Mouse (Mus musculus) hindbrain, embryonic 11.5 days (tissue): ENCODE measurements around the gene Nxt2. TPM values are rescaled to one million over a fixed set of nuclear protein-coding genes. Genes with fewer than 3 reads are reported as not detected.

ENCODE experiments used
- ATAC-seq: fragments of 200-750 bp; cut with Nextera tagmentation; 2 replicates; pipeline ENCODE4 v1.8.0; 2017; ENCODE audit warnings: mild to moderate bottlenecking, moderate TSS enrichment, moderate library complexity; ENCODE audit not compliant: low FRiP score
- DNase-seq: peaks from one replicate; pipeline ENCODE4 v3.0.0-alpha.2; 2015; ENCODE audit warnings: low spot score
- H3K27ac ChIP-seq: fragments of 300-500 bp; sonication (generic); 2 replicates; pipeline ENCODE4 v1.5.1; 2014; ENCODE audit warnings: mild to moderate bottlenecking, low read depth, low read length
- H3K27me3 ChIP-seq: fragments of 300-500 bp; sonication (generic); 2 replicates; pipeline ENCODE4 v1.6.1; 2014; ENCODE audit warnings: mild to moderate bottlenecking, low read length, moderate library complexity, mixed read lengths; ENCODE audit not compliant: control insufficient read depth, insufficient read depth
- H3K36me3 ChIP-seq: fragments of 300-500 bp; sonication (generic); 2 replicates; pipeline ENCODE4 v1.6.1; 2014; ENCODE audit warnings: mild to moderate bottlenecking, low read length, moderate library complexity, mixed read lengths; ENCODE audit not compliant: control insufficient read depth, insufficient read depth
- H3K4me1 ChIP-seq: fragments of 300-500 bp; sonication (generic); replicated peaks from 2 replicates; pipeline ENCODE4 v1.6.1; 2014; ENCODE audit warnings: low read length, mixed read lengths; ENCODE audit not compliant: control insufficient read depth, insufficient read depth
- H3K4me2 ChIP-seq: fragments of 300-500 bp; sonication (generic); replicated peaks from 2 replicates; pipeline ENCODE4 v1.6.1; 2014; ENCODE audit warnings: mild to moderate bottlenecking, low read depth, low read length
- H3K4me3 ChIP-seq: fragments of 300-500 bp; sonication (generic); 2 replicates; pipeline ENCODE4 v1.5.1; 2014; ENCODE audit warnings: low read depth, low read length
- H3K9ac ChIP-seq: fragments of 300-500 bp; sonication (generic); 2 replicates; pipeline ENCODE4 v1.6.1; 2014; ENCODE audit warnings: low read depth, low read length
- H3K9me3 ChIP-seq: fragments of 300-500 bp; sonication (generic); 2 replicates; pipeline ENCODE4 v1.6.1; 2016; ENCODE audit warnings: low read length; ENCODE audit not compliant: control insufficient read depth
- WGBS: fragments of 180-500 bp; shearing (Covaris S2); extraction: QIAGEN DNeasy Blood & Tissue Kit; methylation state at CpG from one replicate; pipeline ENCODE4 v1.1.7; 2014; 5-methylcytosine and 5-hydroxymethylcytosine counted together
- polyA plus RNA-seq: library from polyadenylated mRNA; unstranded; fragments of >200 nt; fragmentation: Nextera tagmentation; extraction: Ambion mirVana; gene quantifications from 2 replicates; pipeline ENCODE4 v1.2.1, GENCODE M21; 2014

Nxt2 gene
- 12.8 and 13.0 TPM in 2 replicates for polyA plus RNA-seq

GRCm38 (mm10) chrX:142226542-142226941, at the start of gene Nxt2:
Nxt2 (plus strand) TSS chrX:142226770.
- no peaks in the 10 kb centered on the region for H3K4me1 ChIP-seq
- WGBS, result 93% methylated on average over 13 of the region's 14 CpGs
- H3K4me2 ChIP-seq, result peak within 1 kb of the TSS; percentile 29; the same call in 1 of the 2 replicates
- H3K27me3 ChIP-seq, result no peaks in the 10 kb centered on the region
- DNase-seq (no peak), ATAC-seq (no peak)
- no peaks in the 10 kb centered on the region for H3K9me3 ChIP-seq
- no peaks in the 10 kb centered on the region for H3K36me3 ChIP-seq
- H3K4me3 ChIP-seq, result peak within 1 kb of the TSS; percentile 38
- no peak within 1 kb of the TSS for H3K9ac ChIP-seq
- no peak within 1 kb of the TSS for H3K27ac ChIP-seq

GRCm38 (mm10) chrX:142176981-142177380, 49.6 kb upstream of the Nxt2 start:
- no peak overlapping the region for H3K4me3 ChIP-seq
- H3K9ac ChIP-seq, result no peak overlapping the region
- no peaks in the 10 kb centered on the region for H3K4me1 ChIP-seq
- DNase-seq (no peak), ATAC-seq (no peak)
- no peaks in the 10 kb centered on the region for H3K36me3 ChIP-seq
- peaks cover 2% of the 10 kb centered on the region; the same call in 1 of the 2 replicates for H3K27me3 ChIP-seq
- no peaks in the 10 kb centered on the region for H3K9me3 ChIP-seq
- H3K27ac ChIP-seq, result no peak overlapping the region
- no peak overlapping the region for H3K4me2 ChIP-seq

GRCm38 (mm10) chrX:142182026-142182425, 44.5 kb upstream of the Nxt2 start:
- H3K4me1 ChIP-seq, result no peaks in the 10 kb centered on the region
- no peaks in the 10 kb centered on the region for H3K9me3 ChIP-seq
- H3K4me3 ChIP-seq, result no peak overlapping the region
- H3K27ac ChIP-seq, result no peak overlapping the region
- peaks cover 2% of the 10 kb centered on the region; the same call in 1 of the 2 replicates for H3K27me3 ChIP-seq
- ATAC-seq (no peak), DNase-seq (no peak)
- H3K9ac ChIP-seq, result no peak overlapping the region
- 75% methylated on average over 2 of the region's 2 CpGs for WGBS
- H3K4me2 ChIP-seq, result no peak overlapping the region
- H3K36me3 ChIP-seq, result no peaks in the 10 kb centered on the region

GRCm38 (mm10) chrX:142189023-142189703, 37.4 kb upstream of the Nxt2 start:
- no peak overlapping the region for H3K9ac ChIP-seq
- peak; percentile 75 for ATAC-seq
- peak; percentile 65 for DNase-seq
- no peaks in the 10 kb centered on the region for H3K9me3 ChIP-seq
- no peak overlapping the region for H3K4me3 ChIP-seq
- no peak overlapping the region for H3K27ac ChIP-seq
- no peaks in the 10 kb centered on the region for H3K27me3 ChIP-seq
- no peaks in the 10 kb centered on the region for H3K4me1 ChIP-seq
- H3K4me2 ChIP-seq, result no peak overlapping the region; the same call in 1 of the 2 replicates
- H3K36me3 ChIP-seq, result no peaks in the 10 kb centered on the region
- 36% methylated on average over 22 of the region's 22 CpGs for WGBS

- no peak overlapping the region for H3K4me2 ChIP-seq
- no peak for ATAC-seq
- H3K27me3 ChIP-seq, result no peaks in the 10 kb centered on the region
- DNase-seq, result no peak
- H3K27ac ChIP-seq, result no peak overlapping the region
- no peaks in the 10 kb centered on the region for H3K9me3 ChIP-seq
- WGBS, result 82% methylated on average over 2 of the region's 2 CpGs
- no peaks in the 10 kb centered on the region for H3K4me1 ChIP-seq
- no peak overlapping the region for H3K4me3 ChIP-seq
- H3K9ac ChIP-seq, result no peak overlapping the region
- H3K36me3 ChIP-seq, result no peaks in the 10 kb centered on the region
These were observed 36.2 kb upstream of the Nxt2 start for GRCm38 (mm10) chrX:142190355-142190754.

- H3K4me2 ChIP-seq, result no peak overlapping the region
- no peaks in the 10 kb centered on the region for H3K27me3 ChIP-seq
- DNase-seq (no peak), ATAC-seq (no peak)
- H3K9me3 ChIP-seq, result no peaks in the 10 kb centered on the region
- no peaks in the 10 kb centered on the region for H3K4me1 ChIP-seq
- no peak overlapping the region for H3K27ac ChIP-seq
- no peaks in the 10 kb centered on the region for H3K36me3 ChIP-seq
- H3K9ac ChIP-seq, result no peak overlapping the region
- 74% methylated on average over 6 of the region's 6 CpGs for WGBS
- no peak overlapping the region for H3K4me3 ChIP-seq
These were observed 32.1 kb upstream of the Nxt2 start for GRCm38 (mm10) chrX:142194420-142194819.

- no peaks in the 10 kb centered on the region for H3K27me3 ChIP-seq
These were observed 31.0 kb upstream of the Nxt2 start for GRCm38 (mm10) chrX:142195551-142195950.

GRCm38 (mm10) chrX:142196831-142197230, 29.7 kb upstream of the Nxt2 start, which contains the start of gene Gucy2f:
Gucy2f (minus strand) TSS chrX:142196931.
- 62% methylated on average over 5 of the region's 5 CpGs for WGBS

More at GRCm38 (mm10) chrX:142195551-142195950, 31.0 kb upstream of the Nxt2 start:
- Histone ChIP-seq H3K4me2 (no peak overlapping the region), H3K9ac (no peak overlapping the region), H3K4me1 (no peaks in the 10 kb centered on the region), H3K4me3 (no peak overlapping the region), H3K9me3 (no peaks in the 10 kb centered on the region), H3K27ac (no peak overlapping the region), H3K36me3 (no peaks in the 10 kb centered on the region)
- no peak for ATAC-seq
- 85% methylated on average over 1 of the region's 1 CpGs for WGBS
- DNase-seq, result no peak

GRCm38 (mm10) chrX:142200295-142200694, 26.3 kb upstream of the Nxt2 start:
- ATAC-seq (no peak), DNase-seq (peak; percentile 55)
- 13% methylated on average over 3 of the region's 3 CpGs for WGBS
- no peak overlapping the region for H3K4me2 ChIP-seq
- H3K9ac ChIP-seq, result no peak overlapping the region
- H3K9me3 ChIP-seq, result no peaks in the 10 kb centered on the region
- no peak overlapping the region for H3K27ac ChIP-seq
- no peak overlapping the region for H3K4me3 ChIP-seq
- no peaks in the 10 kb centered on the region for H3K36me3 ChIP-seq
- no peaks in the 10 kb centered on the region for H3K27me3 ChIP-seq
- H3K4me1 ChIP-seq, result no peaks in the 10 kb centered on the region

More at GRCm38 (mm10) chrX:142196831-142197230, 29.7 kb upstream of the Nxt2 start, which contains the start of gene Gucy2f:
- no peaks in the 10 kb centered on the region for H3K4me1 ChIP-seq
- ATAC-seq (no peak), DNase-seq (no peak)
- no peaks in the 10 kb centered on the region for H3K36me3 ChIP-seq
- no peak within 1 kb of the TSS for H3K9ac ChIP-seq
- H3K27me3 ChIP-seq, result no peaks in the 10 kb centered on the region
- H3K9me3 ChIP-seq, result no peaks in the 10 kb centered on the region
- no peak within 1 kb of the TSS for H3K4me3 ChIP-seq
- H3K27ac ChIP-seq, result no peak within 1 kb of the TSS
- no peak within 1 kb of the TSS for H3K4me2 ChIP-seq
